Mouse (Mus musculus) hindbrain, embryonic 12.5 days (tissue): ENCODE results near the gene Adamts2. TPM values are rescaled to one million over a fixed set of nuclear protein-coding genes. Genes with fewer than 3 reads are reported as not detected.

ENCODE experiments used
- ATAC-seq: fragments of 200-750 bp; cut with Nextera tagmentation; 2 replicates; pipeline ENCODE4 v1.8.0; 2017; ENCODE audit warnings: moderate TSS enrichment; ENCODE audit not compliant: low FRiP score
- H3K27ac ChIP-seq: fragments of 300-500 bp; sonication (generic); 2 replicates; pipeline ENCODE4 v1.5.1; 2016; ENCODE audit warnings: mild to moderate bottlenecking
- H3K27me3 ChIP-seq: fragments of 300-500 bp; sonication (generic); 2 replicates; pipeline ENCODE4 v1.6.1; 2016; ENCODE audit warnings: mild to moderate bottlenecking
- H3K36me3 ChIP-seq: fragments of 300-500 bp; sonication (generic); 2 replicates; pipeline ENCODE4 v1.6.1; 2016; ENCODE audit warnings: mild to moderate bottlenecking
- H3K4me1 ChIP-seq: fragments of 300-500 bp; sonication (generic); 2 replicates; pipeline ENCODE4 v1.6.1; 2016
- H3K4me2 ChIP-seq: fragments of 300-500 bp; sonication (generic); replicated peaks from 2 replicates; pipeline ENCODE4 v1.6.1; 2016; ENCODE audit warnings: mild to moderate bottlenecking
- H3K4me3 ChIP-seq: fragments of 300-500 bp; sonication (generic); 2 replicates; pipeline ENCODE4 v1.5.1; 2016; ENCODE audit warnings: mild to moderate bottlenecking
- H3K9ac ChIP-seq: fragments of 300-500 bp; sonication (generic); 2 replicates; pipeline ENCODE4 v1.6.1; 2016; ENCODE audit warnings: mild to moderate bottlenecking, moderate library complexity
- H3K9me3 ChIP-seq: fragments of 300-500 bp; sonication (generic); replicated peaks from 2 replicates; pipeline ENCODE4 v1.6.1; 2016; ENCODE audit warnings: mild to moderate bottlenecking
- WGBS: fragments of 180-500 bp; shearing (Covaris S2); methylation state at CpG from one replicate; pipeline ENCODE4 v1.1.7; 2016; 5-methylcytosine and 5-hydroxymethylcytosine counted together
- polyA plus RNA-seq: library from polyadenylated mRNA; unstranded; fragments of >200 nt; fragmentation: Nextera tagmentation; extraction: Ambion mirVana; gene quantifications from 2 replicates; pipeline ENCODE4 v1.2.1, GENCODE M21; 2016

The Adamts2 gene
- polyA plus RNA-seq, 1 experiment from 2014 or later = 7.1 TPM

- peak within 1 kb of the TSS; percentile 56 for H3K4me2 ChIP-seq
- H3K27ac ChIP-seq = peak within 1 kb of the TSS; percentile 64; the same call in 1 of the 2 replicates
- peak; percentile 96 for ATAC-seq
- H3K9me3 ChIP-seq = no peaks in the 10 kb centered on the region
- H3K36me3 ChIP-seq = no peaks in the 10 kb centered on the region
- 25% methylated on average over 22 of the region's 22 CpGs for WGBS
- peak within 1 kb of the TSS; percentile 38 for H3K4me3 ChIP-seq
- H3K9ac ChIP-seq = peak within 1 kb of the TSS; percentile 52; the same call in 1 of the 2 replicates
- peaks cover 10% of the 10 kb centered on the region; the same call in 1 of the 2 replicates for H3K4me1 ChIP-seq
- H3K27me3 ChIP-seq = 0 out of 2 replicates have a peak, but pooled peaks cover 2% of the 10 kb centered on the region
Measured at GRCm38 (mm10) chr11:50841023-50841735, 239.3 kb downstream of the Adamts2 start, which contains the start of gene Zfp879. TSS of gene Zfp879 (minus strand) at chr11:50841552.

- 93% methylated on average over 3 of the region's 3 CpGs for WGBS
- H3K36me3 ChIP-seq = no peaks in the 10 kb centered on the region
- no peak overlapping the region for H3K27ac ChIP-seq
- no peak for ATAC-seq
- peaks cover 41% of the 10 kb centered on the region for H3K27me3 ChIP-seq
- H3K9ac ChIP-seq = no peak overlapping the region
- no peak overlapping the region for H3K4me3 ChIP-seq
- H3K4me1 ChIP-seq = peaks cover 11% of the 10 kb centered on the region
- H3K9me3 ChIP-seq = peaks cover 7% of the 10 kb centered on the region; the same call in 1 of the 2 replicates
- H3K4me2 ChIP-seq = no peak overlapping the region
Measured at GRCm38 (mm10) chr11:50845951-50846350, 244.1 kb downstream of the Adamts2 start.

- H3K4me2 ChIP-seq = no peak overlapping the region
- peaks cover 52% of the 10 kb centered on the region for H3K27me3 ChIP-seq
- 72% methylated on average over 5 of the region's 5 CpGs for WGBS
- H3K4me1 ChIP-seq = peaks cover 16% of the 10 kb centered on the region
- H3K4me3 ChIP-seq = no peak overlapping the region
- no peak for ATAC-seq
- H3K36me3 ChIP-seq = no peaks in the 10 kb centered on the region
- H3K9me3 ChIP-seq = peaks cover 7% of the 10 kb centered on the region; the same call in 1 of the 2 replicates
- H3K9ac ChIP-seq = no peak overlapping the region
- H3K27ac ChIP-seq = no peak overlapping the region
Measured at GRCm38 (mm10) chr11:50847047-50847446, 245.2 kb downstream of the Adamts2 start.

- Histone ChIP-seq H3K4me1 (peaks cover 16% of the 10 kb centered on the region), H3K36me3 (no peaks in the 10 kb centered on the region), H3K9ac (no peak overlapping the region), H3K4me3 (no peak overlapping the region), H3K27ac (no peak overlapping the region), H3K4me2 (no peak overlapping the region), H3K9me3 (peaks cover 7% of the 10 kb centered on the region; the same call in 1 of the 2 replicates), H3K27me3 (peaks cover 67% of the 10 kb centered on the region)
- 42% methylated on average over 3 of the region's 3 CpGs for WGBS
- no peak for ATAC-seq
Measured at GRCm38 (mm10) chr11:50848520-50849137, 246.7 kb downstream of the Adamts2 start.

- H3K27me3 ChIP-seq = peaks cover 67% of the 10 kb centered on the region
- H3K9me3 ChIP-seq = peaks cover 7% of the 10 kb centered on the region; the same call in 1 of the 2 replicates
- no peak for ATAC-seq
- H3K4me1 ChIP-seq = peaks cover 16% of the 10 kb centered on the region
- no peak overlapping the region for H3K9ac ChIP-seq
- H3K4me2 ChIP-seq = no peak overlapping the region
- H3K27ac ChIP-seq = no peak overlapping the region
- no peak overlapping the region for H3K4me3 ChIP-seq
- 11% methylated on average over 10 of the region's 10 CpGs for WGBS
- no peaks in the 10 kb centered on the region for H3K36me3 ChIP-seq
Measured at GRCm38 (mm10) chr11:50849310-50849709, 247.4 kb downstream of the Adamts2 start.

- 2% methylated on average over 11 of the region's 11 CpGs for WGBS
- no peak for ATAC-seq
- Histone ChIP-seq H3K4me3 (peak within 1 kb of the TSS; percentile 47), H3K36me3 (no peaks in the 10 kb centered on the region), H3K27me3 (peaks cover 67% of the 10 kb centered on the region), H3K4me1 (peaks cover 16% of the 10 kb centered on the region), H3K4me2 (peak within 1 kb of the TSS; percentile 93), H3K27ac (no peak within 1 kb of the TSS), H3K9ac (peak within 1 kb of the TSS; percentile 51), H3K9me3 (peaks cover 7% of the 10 kb centered on the region; the same call in 1 of the 2 replicates)
Measured at GRCm38 (mm10) chr11:50850177-50850735, 248.4 kb downstream of the Adamts2 start, which contains the start of gene Grm6. TSS of gene Grm6 (plus strand) at chr11:50850685.

GRCm38 (mm10) chr11:50850989-50851601 lies 249.2 kb downstream of the Adamts2 start:
- Histone ChIP-seq H3K4me1 (peaks cover 16% of the 10 kb centered on the region), H3K9me3 (peaks cover 7% of the 10 kb centered on the region; the same call in 1 of the 2 replicates), H3K27me3 (peaks cover 65% of the 10 kb centered on the region), H3K4me3 (peak overlapping the region; percentile 47), H3K27ac (no peak overlapping the region), H3K9ac (peak overlapping the region; percentile 51), H3K36me3 (no peaks in the 10 kb centered on the region), H3K4me2 (peak overlapping the region; percentile 93)
- no peak for ATAC-seq
- under 1% methylated on average over 72 of the region's 72 CpGs for WGBS

Other genes starting within 250 kb of the Adamts2 start
- gene Cby3, start 247.6 kb upstream of the Adamts2 start, polyA plus RNA-seq = 0.65 TPM in 1 of 2 replicates, not detected in the other
- 623 and 641 TPM in 2 replicates for gene Hnrnph1, start 225.1 kb upstream of the Adamts2 start, polyA plus RNA-seq
- 25.8 and 26.7 TPM in 2 replicates for gene Rufy1, start 171.0 kb upstream of the Adamts2 start, polyA plus RNA-seq
- gene Zfp354c, start 225.6 kb downstream of the Adamts2 start, polyA plus RNA-seq = 51.8 and 59.3 TPM in 2 replicates
- 0.75 and 0.79 TPM in 2 replicates for gene Zfp879, start 239.5 kb downstream of the Adamts2 start, polyA plus RNA-seq
- not detected in 2 replicates for gene Grm6, start 248.6 kb downstream of the Adamts2 start, polyA plus RNA-seq